Mouse (Mus musculus): Measurements from ENCODE around the gene Phf21a.

GRCm38 (mm10) chr2:92272510-92272909 lies 179.6 kb downstream of the Phf21a start:
- TF ChIP-seq CTCF (IDR thresholded peaks at IDR 0.05; ENCODE audit: extremely low read depth, insufficient read length, insufficient replicate concordance, low read depth, low read length) (no peak), POLR2A (IDR thresholded peaks at IDR 0.05; ENCODE audit: low read depth, low read length) (no peak)

All from small intestine, adult 2 months (tissue).